Mouse (Mus musculus) adrenal gland, adult 18-20 months (tissue): ENCODE data around the gene Vwa3a. TPM values are rescaled to one million over a fixed set of nuclear protein-coding genes. Genes with fewer than 3 reads are reported as not detected.

ENCODE experiments used
- DNase-seq, 2 experiments: peaks; one replicate each; pipeline ENCODE4 v3.0.0; 2021 to 2022; ENCODE audit warnings: low spot score in 2 of 2
- total RNA-seq, 2 experiments: library from RNA; stranded (reverse); gene quantifications; 1 replicate in 1 of 2; 2 replicates in 1 of 2; pipeline ENCODE4 v1.2.3; 2021

Vwa3a gene
- total RNA-seq, 2 experiments from 2014 or later: 2.3 to 2.6 TPM

DNA sequence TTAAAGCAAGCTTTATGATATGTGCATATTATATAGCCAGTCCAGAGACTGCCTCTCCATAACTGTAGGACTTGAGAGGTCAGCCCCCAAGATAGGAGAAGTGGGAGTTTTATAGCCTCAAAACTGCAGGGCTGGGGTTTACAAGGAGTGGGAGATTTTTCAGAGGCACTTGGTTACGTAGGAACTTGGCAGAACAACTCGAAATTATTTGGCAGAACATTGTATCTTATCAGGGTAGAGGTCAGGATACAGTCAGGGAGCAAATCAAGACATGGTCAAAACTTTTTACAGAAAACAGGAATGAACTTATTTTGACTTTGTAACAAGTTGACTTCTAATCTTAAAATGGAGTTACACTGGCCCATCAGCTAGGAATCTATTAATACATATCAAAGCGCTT, 6.9 kb downstream of the Vwa3a start:
- no peak for DNase-seq

DNA sequence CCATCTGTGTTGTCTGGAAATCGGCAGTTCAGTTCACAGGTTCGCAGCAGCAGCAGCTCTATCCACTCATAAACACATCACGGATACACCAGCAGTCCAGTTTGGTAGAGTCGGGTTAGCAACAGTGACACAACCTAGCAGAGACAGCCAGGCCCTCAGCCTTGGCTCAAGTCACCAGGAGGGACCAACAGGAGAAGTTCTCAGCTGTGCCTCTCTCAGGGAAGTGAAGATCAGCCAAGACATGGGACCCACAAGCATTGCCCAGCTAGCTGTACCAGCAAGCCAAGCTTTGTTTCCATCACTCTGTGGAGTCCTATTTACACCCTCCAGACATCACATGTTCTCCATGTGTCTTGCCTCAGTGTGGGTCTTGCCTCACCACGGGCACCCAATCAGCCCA, 7.7 kb downstream of the Vwa3a start:
- DNase-seq: no peak

DNA sequence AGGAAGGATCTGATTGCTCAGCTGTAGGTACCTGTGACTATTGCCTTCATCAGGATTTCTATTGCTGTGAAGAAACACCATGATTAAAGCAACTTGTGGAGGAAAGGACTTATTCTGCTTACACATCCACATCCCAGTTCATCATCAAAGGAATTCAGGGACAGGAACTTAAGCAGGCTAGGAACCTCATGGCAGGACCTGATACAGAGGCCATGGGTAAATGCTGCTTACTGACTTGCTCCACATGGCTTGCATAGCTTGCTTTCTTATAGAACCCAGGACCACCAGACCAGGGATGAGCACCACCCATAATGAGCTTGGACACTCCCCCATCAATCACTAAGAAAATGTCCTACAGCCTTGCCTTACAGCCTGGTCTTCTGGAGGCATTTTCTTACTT, 9.4 kb downstream of the Vwa3a start:
- DNase-seq: no peak

DNA sequence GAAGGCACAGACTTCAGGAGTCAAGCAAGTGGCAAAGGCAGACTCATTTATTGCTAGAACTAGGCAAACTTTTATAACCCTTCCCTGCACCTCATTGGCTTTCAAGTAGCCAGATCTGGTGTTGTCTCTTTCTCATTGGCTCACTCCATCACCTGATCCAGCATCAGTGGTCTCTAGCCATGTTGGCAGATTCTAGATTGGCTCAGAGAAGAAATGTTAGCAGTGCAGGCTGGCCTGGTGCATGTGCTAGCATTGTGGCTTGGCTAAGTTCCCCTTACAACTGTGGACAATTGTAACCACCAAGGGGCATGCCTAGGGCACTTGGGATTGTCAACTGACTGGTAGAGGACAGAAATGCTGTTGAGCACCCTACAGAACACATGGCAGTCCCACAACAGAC, 12.2 kb downstream of the Vwa3a start:
- no peak for DNase-seq

DNA sequence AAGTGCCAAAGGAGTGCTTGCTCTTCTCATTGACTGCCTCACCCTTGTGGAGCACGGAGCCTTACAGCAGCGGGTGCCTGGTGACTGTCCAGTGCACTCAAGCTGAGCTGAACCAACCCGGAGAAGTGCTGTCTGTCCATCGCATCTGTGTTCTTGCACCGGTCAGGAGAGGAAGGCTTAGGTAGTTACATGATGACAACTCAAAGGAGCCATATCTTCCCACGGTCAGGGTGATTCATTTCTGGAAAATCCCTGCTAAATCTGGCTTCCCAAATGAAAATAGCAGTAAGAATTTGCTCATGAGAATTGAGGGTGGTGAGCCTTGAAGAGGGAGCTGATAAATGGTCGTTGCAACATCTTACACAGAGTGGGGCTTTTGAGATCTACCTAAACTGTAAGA, 12.8 kb downstream of the Vwa3a start:
- DNase-seq: no peak

DNA sequence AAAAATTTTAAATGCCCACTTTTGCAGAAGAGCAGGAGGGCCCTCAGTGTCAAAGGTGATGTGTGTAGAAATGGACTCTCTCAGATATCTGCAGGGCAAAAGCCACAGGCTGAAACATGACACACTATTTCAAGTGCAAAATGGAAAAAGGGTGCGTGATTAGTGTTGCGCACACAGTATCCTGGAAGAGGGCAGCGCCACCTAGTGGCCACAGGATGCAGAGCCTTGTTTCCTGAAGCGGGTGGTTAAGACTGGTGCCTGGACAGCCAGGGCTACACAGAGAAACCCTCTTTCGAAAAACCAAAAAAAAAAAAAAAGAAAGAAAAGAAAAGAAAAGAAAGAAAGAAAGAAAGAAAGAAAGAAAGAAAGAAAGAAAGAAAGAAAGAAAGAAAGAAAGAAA, 15.6 kb downstream of the Vwa3a start:
- DNase-seq: peak; percentile 78 to 88

DNA sequence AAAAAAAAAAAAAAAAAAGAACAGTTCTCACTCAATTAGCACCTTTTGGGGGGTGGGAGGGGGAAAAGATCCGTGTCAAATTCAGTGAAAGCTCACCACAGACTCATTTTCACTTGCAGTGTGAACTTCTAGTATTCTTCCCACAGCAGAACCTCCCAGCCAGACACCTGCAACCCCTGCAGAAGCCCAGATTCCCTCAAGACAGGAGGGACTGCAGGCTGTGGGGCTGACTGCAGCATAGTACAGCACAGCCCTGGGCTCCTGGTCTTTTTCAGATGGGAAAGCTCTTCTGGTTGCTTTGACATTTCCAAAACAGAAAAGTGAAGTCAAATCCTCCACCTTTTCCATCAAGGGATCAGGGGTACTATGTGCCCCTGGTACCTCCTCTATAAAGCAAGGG, 28.3 kb downstream of the Vwa3a start:
- no peak for DNase-seq

DNA sequence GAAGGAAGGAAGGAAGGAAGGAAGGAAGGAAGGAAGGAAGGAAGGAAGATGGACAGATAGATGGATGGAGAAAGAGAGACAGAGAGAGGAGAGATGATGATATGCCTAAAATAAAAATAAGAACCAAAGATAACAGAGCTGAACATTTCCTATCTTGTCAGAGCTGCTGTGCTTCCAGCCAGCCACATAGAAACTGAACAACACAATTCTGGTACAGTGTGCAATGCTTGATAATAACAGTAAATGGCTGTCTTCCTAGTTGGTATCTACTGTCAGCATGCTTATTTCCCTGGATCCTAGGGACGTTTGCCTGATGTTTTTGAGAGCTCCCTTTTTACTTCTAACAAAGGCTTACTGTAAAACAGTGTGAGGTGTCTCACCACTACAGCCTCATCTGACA, 32.3 kb downstream of the Vwa3a start:
- no peak for DNase-seq

DNA sequence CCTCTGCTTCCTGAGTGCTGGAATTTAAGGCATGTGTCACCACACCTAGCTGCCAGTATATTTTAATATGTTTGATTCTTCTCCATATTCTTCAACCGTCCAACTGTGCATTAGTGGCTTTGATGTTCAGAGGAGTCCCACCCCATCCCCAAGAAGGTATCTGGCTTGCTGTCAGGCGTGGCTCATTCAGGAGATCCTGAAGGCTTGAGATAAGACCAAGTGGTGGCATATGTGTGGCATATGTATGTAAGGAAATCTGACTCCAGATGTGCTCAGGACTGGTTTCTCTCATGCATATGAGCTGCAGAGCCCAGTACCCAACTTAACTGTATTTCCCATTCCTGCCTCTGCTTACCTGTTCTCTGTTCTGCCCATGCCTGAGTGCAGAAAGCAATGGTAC, 38.9 kb downstream of the Vwa3a start:
- DNase-seq: no peak

DNA sequence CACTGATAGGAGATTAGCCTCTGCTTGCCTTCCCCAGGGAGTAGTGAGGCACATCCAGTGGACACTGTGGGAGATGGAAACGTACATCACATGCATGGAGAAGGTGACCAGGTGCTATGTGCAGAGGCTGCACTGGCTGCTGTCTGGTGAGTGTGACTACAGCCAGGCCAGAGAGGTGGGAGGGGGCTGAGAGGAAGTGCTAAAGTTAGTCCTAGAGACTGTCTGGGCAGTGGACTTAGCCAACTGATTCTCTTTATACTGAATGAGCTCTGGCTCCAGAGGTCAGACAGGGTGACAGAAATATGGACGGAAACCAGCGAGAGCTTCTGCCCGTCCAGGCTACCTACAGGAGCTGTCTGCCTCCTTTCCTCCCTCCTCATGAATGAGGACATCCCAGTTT, 56.4 kb downstream of the Vwa3a start:
- DNase-seq: no peak

DNA sequence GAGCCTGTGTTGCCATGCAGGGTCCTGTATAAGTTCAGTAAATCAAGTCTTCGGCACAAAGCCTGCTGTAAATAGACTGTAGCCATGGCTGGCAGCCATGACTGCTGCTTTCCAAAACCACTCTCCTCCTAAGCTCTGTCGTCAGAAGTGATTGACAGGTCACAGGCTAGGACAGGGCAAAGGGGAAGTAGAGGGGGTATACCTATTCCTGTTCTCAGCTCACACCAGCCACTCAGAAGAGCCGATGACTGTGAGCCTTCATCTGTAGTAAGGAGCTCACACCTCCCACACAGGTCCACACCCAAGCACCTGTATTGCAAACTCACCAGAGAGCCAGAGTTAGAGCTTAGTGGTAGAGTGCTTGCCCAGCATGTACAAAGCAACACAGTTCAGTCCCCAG, 57.3 kb downstream of the Vwa3a start:
- no peak for DNase-seq

DNA sequence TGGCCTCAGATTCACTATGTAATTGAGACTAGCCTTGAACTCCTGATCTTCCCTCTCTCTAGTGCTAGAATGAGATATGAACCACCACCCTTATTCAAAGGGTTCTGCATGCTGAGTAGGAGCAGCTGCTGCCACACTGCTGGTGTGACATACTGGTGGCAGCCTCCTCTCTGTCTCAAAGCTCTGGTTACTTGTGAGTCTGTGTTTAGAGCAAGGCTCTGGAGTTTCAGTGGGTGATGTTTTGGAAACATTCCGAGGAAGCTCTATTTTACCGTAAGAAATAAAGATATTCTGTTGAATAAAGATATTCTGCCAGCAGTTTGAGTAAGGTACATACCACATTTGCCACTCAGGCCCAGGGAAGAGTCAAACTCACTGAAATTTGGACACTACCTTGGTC, 64.2 kb downstream of the Vwa3a start:
- no peak for DNase-seq

DNA sequence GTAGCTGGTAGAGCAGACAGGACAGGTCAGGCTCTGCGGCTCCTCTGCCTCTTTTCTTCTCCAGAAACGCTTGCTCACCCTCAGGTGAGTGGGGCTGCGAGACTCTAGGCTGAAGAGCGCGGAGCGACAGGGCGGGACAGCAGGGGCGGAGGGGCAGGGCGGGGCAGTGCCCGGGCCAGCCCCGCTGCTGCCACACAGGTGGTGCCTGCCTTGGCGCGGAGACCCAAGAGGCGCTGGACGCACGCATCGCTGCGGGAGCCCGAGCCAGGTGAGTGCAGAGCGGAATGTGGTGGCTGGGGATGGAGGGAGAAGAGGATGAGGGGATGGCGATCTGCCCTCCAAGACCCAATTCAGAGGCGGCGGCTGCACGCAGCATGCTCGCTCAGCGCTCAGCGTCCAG, 70.6 kb downstream of the Vwa3a start:
- no peak for DNase-seq

DNA sequence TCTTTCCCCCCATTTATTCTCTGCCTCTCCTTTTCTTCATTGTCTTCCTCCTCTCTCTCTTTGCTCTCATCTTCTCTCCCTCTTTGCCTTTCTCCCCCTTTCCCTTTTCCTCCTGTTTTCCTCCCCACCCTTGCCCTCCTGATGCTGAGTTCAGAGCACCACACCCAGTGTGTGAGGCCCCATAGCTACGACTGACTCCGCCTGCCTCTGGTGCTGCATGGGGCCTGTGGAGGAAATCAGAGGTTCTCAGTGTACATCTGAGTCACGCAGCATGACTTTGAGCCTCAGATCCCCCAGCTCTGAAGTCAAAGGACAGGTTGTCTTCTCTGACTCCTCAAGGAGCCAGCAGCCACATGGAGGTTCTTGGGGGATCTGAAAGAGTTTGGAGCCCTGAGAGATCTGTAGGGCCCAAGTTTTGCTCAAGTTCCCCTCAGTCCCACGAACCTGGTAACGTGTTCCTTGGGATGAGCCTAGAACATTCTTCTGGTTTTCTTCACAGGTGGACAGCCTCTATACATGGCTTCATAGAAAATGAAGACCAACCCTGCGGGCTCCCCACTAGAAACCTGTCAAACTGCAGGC, 72.8 kb downstream of the Vwa3a start, which contains the start of gene Gm5737:
Gene Gm5737, plus strand, starts transcription at position 532 of the 582 bp plus-strand sequence.
- no peak for DNase-seq

DNA sequence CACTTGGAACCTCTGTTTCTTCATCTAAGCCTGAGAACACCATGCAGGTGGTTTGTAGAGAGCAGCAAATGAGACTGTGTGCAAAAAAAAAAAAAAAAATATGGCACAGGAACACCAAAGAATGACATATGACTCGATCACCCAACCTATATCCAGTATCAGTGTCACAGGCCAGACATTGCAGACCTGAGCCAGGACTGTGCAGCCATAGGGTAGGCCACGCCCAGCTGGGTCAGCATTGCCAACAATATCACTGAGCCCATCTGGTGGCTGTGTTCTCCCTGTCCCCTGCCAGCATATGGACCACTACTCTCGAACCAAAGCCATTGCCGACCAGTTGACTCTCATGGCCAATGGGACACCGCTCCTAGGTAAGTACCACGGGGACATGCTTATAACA, 78.4 kb downstream of the Vwa3a start:
- DNase-seq: no peak

DNA sequence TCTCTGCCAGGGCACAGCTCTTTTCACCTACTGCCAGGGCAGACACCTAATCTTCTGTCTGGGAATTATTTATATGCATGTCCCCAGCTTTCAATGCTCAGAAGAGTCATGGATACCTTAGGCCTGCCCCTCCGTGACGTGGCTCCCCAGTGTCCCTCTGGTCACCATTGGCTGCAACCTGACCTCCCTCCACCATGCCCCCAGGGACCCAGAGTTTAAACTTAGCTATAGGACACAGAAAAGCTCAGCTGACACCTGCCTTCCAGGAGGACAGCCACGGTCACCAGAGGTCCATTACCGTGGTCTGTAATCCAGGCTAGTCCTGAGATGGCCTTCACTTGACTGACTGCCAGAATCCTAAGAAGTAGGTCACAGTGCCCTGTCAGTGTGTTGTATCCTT, 80.3 kb downstream of the Vwa3a start:
- DNase-seq: no peak

DNA sequence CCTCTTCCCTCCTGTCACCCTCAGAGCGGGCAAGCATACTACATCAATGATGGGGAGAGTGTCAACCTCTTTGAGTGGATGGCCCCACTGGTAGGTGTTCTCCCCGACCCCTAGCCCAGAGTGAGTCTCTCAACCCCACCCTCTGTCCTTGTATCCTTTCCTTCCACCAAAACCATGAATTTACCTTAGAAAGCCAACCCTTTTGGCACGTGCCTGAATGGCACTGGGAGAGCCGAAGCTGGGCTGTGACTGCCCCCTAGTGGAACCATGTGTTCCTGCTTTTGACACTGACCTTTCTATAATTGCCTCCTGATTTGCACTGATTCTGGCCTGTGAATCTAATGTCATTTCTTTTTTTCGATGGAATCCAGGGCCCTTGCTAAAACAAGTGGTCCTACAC, 84.1 kb downstream of the Vwa3a start:
- peak; percentile 61 to 65 for DNase-seq

DNA sequence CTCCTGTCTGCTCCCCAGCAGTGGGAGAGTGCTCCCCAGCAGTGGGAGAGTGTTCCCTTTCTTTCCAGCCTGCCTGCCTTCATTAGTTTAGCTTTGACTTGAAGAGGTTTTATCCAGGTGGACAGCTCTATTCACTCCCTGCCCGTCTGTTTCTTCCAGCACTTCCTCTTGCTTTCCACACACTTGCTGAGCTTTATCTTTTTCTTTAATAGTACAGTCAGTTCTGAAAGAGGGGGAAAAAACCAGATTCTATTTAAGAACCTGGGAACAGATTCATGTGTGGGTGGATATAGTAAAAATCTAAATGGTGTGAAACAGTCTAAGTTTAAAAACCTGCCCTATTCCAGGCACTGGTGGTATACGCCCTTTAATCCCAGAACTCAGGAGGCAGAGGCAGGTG, 86.0 kb downstream of the Vwa3a start:
- DNase-seq: no peak

DNA sequence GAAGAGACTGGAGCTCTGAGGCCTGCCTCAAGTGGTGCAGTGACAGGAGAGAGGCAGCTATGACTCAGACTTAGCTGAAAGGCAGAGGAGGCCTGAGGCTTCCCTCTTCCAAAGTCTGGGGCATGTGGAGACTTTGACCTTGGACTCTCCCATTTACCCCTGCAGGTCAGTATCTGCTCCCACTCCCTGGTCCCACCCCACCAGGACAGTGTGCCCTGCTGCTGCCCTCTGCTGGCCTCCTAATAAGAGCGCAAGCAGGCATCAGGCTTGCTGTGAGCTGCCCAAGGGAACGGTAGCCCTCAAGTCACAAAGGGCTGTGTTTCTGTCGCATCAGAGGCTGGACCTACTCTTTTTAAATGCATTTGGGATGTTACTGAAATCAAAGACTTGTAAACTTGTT, 87.3 kb downstream of the Vwa3a start:
- DNase-seq: peak in 1 of 2 experiments; percentile 43

DNA sequence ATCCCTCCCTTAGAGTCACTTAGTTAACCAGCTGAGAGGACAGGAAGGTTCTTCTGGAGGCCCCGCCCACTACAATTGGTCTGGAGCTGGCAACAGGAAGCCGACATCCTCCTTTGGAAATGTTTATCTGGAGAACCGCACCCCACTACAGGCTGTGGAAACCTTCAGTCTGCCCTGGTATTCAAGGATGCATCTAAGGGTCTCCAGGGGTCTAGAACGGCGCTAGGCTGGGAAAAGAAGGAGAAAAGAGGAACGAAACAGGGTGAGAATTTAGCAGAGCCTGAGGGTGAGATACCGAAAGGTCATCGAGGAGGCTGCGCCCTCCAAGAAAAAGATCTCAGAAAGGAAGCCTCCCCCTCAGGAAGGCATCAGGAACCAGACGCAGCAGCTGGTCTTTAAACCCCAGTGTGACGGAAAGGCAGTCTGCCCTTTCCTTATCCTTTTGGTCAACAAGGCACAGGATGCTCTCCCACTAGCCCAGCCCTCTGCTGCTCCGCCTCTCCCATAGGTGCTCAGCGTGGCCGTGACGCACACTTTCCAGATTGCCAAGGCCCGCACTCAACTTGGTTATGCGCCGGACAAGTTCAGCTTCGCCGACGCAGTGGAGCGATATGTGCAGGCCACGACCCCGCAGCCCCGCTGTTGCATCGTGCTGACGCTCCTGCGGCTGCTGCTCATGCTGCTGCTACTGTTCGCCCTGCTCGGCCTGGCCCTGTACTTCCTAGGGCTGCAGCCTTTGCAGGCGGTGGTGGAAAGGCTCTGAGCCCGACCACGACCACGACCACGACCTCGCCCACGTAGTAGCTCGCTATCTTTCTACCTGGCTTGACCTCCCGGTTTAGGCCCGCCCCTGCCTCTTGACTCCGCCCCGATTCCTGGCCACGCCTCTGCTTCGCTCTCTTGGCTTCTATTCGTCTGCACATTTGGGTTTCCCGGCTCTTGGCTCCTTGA, 91.6 kb downstream of the Vwa3a start:
- peak; percentile 56 to 69 for DNase-seq

DNA sequence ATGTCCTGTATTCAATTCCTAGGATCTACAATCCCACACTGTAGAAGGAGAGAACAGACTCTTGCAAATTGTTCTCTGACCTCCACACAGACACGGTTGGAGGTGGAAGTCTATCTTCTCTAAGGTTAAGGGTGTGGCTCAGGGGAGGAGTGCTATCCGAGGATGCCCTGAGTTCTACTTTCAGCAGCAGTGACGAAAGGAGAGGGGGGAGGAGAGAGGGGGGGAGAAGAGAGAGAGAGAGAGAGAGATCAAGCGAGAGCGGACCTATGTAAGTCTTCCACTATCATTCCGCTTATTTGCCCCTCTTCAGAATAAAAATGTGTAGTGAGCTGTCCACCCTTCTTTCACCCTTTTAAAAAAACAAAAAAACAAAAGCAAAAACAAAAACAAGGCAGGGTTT, 95.3 kb downstream of the Vwa3a start:
- DNase-seq: no peak

DNA sequence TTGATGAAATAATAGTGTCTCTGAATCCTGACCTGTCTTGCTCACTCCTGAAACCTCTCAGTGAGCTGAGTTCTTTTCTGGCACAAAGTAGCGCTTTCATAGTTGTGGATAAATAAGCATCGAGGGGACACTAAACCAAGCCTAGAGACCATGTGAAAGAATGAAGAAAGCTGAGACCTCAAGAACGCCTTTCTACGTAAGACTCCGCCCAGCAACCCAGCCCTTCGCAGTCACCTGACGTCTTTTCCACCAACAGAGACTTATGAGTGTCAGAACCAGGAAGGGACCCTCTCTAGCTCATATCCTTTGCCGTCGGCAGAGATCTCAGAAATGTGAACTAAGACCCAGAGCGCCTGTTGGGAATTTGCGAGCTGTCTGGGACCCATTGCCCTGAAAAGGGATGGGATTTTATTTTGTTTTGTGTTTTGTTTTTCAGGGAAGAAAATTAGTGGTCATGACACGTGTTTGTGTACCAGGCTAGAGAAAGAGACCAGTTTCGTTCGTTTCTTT, 95.8 kb downstream of the Vwa3a start:
- peak; percentile 47 to 59 for DNase-seq
